Mouse (Mus musculus) forebrain, postnatal 0 days (tissue): ENCODE data around the gene Gsdmc4. TPM values are rescaled to one million over a fixed set of nuclear protein-coding genes. Genes with fewer than 3 reads are reported as not detected.
"Not testable (repeated sequence)": the region's sequence is repeated elsewhere in the genome, so short reads cannot be mapped to it uniquely, and the experiment has no call there.

Experiments
- ATAC-seq: fragments of 200-750 bp; cut with Nextera tagmentation; 2 replicates; pipeline ENCODE4 v1.8.0; 2017; ENCODE audit warnings: mild to moderate bottlenecking, moderate library complexity
- DNase-seq: peaks from one replicate; pipeline ENCODE4 v3.0.0-alpha.2; 2015
- H3K27ac ChIP-seq: fragments of 300-500 bp; sonication (generic); 2 replicates; pipeline ENCODE4 v1.5.1; 2014; ENCODE audit warnings: low read depth, mild to moderate bottlenecking, antibody characterized with exemption, low read length, moderate library complexity, mixed read lengths
- H3K27me3 ChIP-seq: fragments of 300-500 bp; sonication (generic); 2 replicates; pipeline ENCODE4 v1.6.1; 2014; ENCODE audit warnings: mild to moderate bottlenecking, low read length, mixed read lengths; ENCODE audit not compliant: insufficient read depth
- H3K36me3 ChIP-seq: fragments of 300-500 bp; sonication (generic); 2 replicates; pipeline ENCODE4 v1.6.1; 2014; ENCODE audit warnings: mild to moderate bottlenecking, moderate library complexity; ENCODE audit not compliant: insufficient read depth
- H3K4me1 ChIP-seq: fragments of 300-500 bp; sonication (generic); 2 replicates; pipeline ENCODE4 v1.6.1; 2014; ENCODE audit warnings: antibody characterized with exemption; ENCODE audit not compliant: insufficient read depth
- H3K4me2 ChIP-seq: fragments of 300-500 bp; sonication (generic); 2 replicates; pipeline ENCODE4 v1.6.1; 2014; ENCODE audit warnings: low read depth, mild to moderate bottlenecking, moderate library complexity
- H3K4me3 ChIP-seq: fragments of 300-500 bp; sonication (generic); 2 replicates; pipeline ENCODE4 v1.5.1; 2014; ENCODE audit warnings: low read depth, low read length, mixed read lengths
- H3K9ac ChIP-seq: fragments of 300-500 bp; sonication (generic); 2 replicates; pipeline ENCODE4 v1.6.1; 2014; ENCODE audit warnings: mild to moderate bottlenecking
- H3K9me3 ChIP-seq: fragments of 300-500 bp; sonication (generic); 2 replicates; pipeline ENCODE4 v1.6.1; 2016; ENCODE audit warnings: low read length
- CTCF ChIP-seq: sonication (generic); IDR thresholded peaks from 2 replicates; pipeline ENCODE4 v1.5.1; 2016; ENCODE audit warnings: antibody characterized with exemption, control low read depth, low read depth
- WGBS: fragments of 180-500 bp; shearing (Covaris S2); extraction: QIAGEN DNeasy Blood & Tissue Kit; methylation state at CpG from one replicate; pipeline ENCODE4 v1.1.7; 2014; 5-methylcytosine and 5-hydroxymethylcytosine counted together
- polyA plus RNA-seq: library from polyadenylated mRNA; unstranded; fragments of >200 nt; fragmentation: Nextera tagmentation; extraction: Ambion mirVana; gene quantifications from 2 replicates; pipeline ENCODE4 v1.2.1, GENCODE M21; 2015
- total RNA-seq: library from RNA; depleted of rRNA; stranded (reverse); fragments of >200 nt; gene quantifications from 2 replicates; pipeline ENCODE4 v1.2.3, GENCODE M21; 2014; rRNA removed

The Gsdmc4 gene
- total and polyA plus RNA-seq, 2 experiments from 2014 or later, result 0.10 TPM; not detected in 1

DNA sequence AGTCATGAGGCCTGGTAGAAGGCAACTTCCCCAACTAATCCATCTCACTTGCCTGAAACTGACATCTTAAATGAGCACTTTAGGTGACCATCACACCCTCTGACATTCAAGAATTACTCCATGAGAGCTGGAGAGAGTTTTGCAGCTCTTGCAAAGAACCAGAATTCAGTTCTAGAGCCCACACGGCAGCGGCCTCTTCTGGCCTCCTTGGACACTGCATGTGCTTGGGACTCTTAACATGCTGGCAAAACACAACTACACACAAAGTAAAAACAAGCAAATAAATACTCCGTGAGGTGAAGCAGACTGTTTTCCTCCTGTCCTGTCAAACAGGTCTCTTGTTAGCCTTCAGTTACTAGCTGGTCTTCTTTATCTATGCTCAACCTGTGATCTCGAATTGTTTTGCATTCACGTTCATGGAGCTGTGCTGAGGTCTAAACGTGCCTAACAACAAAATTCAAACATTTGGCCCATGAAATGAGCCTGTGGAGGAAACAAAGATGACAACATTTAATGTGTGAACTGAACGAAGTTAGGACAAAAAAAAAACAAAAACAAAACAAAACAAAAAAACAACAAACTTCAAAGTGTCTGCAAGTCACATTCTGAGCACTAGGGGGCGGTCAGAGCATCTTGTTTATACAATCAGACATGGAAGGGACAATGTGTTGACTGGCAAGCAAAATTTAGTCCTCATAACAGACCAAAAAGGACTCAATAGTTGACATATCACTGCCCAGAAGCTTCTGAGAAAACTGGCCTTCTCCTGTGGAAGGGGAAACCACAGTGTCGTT is 16.3 kb downstream of the Gsdmc4 start:
- H3K4me2 ChIP-seq, H3K9ac ChIP-seq, H3K9me3 ChIP-seq, H3K36me3 ChIP-seq, H3K4me1 ChIP-seq, H3K4me3 ChIP-seq, H3K27ac ChIP-seq, H3K27me3 ChIP-seq, ATAC-seq: not testable (repeated sequence)
- peak; percentile 64 for TF ChIP-seq CTCF
- WGBS, result 38% methylated on average over 9 of the region's 9 CpGs
- peak; percentile 37 for DNase-seq

DNA sequence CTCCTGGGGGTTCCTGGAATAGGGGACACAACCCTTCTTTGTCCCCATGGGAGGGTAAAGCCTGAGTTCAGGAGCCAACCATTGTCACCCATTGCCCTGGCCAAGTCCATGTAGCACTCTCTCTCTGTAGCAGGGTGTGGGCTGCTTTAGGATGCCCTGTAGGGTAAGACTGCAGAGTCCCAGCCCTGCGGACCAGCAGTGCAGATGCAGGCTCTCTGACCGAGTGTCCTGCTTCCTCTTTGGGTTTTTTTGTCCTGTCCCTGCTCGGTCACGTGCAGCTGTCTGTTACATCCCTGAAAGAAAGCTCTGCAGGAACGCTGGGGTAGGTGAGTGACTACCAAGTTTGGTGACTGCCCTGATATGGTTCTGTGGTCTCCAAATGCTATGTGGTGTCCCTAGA is 23.7 kb downstream of the Gsdmc4 start:
- H3K9ac ChIP-seq, H3K4me3 ChIP-seq, H3K9me3 ChIP-seq, H3K4me2 ChIP-seq, H3K4me1 ChIP-seq, H3K36me3 ChIP-seq, H3K27me3 ChIP-seq, H3K27ac ChIP-seq, DNase-seq, ATAC-seq: not testable (repeated sequence)
- 77% methylated on average over 5 of the region's 5 CpGs for WGBS

DNA sequence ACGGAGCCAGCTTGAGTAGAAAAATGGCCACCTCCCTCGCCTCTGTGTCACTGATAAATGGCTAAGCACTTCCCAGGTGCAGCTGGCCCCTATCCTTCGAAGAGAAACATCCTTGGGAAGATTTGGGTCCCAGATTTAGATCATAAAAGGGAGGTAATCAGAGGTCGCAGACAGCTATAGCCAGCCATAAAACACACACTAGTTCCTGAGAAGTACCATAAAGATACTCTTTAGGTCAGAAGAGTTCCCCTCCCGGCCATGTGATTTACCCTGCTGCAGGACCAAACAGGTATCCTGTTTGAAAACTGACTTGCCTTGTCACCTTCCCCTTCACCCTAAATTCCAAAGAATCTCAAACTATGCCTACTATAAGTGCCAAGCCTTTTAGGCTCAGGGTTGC is 24.1 kb downstream of the Gsdmc4 start:
- not testable (repeated sequence) for H3K27ac ChIP-seq, H3K4me2 ChIP-seq, DNase-seq, H3K9ac ChIP-seq, H3K9me3 ChIP-seq, H3K4me1 ChIP-seq, ATAC-seq, H3K27me3 ChIP-seq, H3K36me3 ChIP-seq, H3K4me3 ChIP-seq
- WGBS, result no CpG with 5 or more reads among the region's 5 CpGs

DNA sequence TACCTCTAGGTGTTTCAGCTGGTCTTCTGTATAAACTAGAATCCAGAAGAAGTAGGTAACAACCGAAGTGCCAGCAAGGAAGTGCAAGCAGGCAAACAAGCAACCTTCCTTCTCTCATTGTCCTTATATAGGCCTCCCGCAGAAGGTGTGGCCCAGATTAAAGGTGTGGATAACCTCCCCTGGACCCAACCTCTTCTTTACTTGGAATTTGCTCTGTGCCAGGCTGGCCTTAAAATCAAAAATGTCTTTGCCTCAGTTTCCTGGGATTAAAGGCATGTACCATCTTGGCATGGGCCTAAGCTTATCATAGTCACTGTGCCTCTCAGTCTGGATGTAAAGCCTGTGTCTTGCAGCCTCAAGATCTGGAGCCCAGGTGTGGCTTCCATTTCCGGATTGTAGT is 33.6 kb downstream of the Gsdmc4 start, which contains the start of gene Gsdmc3:
Gene Gsdmc3 (minus strand): TSS at position 101 of the 400 bp plus-strand sequence.
- not testable (repeated sequence) for H3K9ac ChIP-seq, DNase-seq, H3K4me2 ChIP-seq, H3K4me1 ChIP-seq, H3K27ac ChIP-seq, H3K9me3 ChIP-seq, H3K27me3 ChIP-seq, ATAC-seq, H3K4me3 ChIP-seq, H3K36me3 ChIP-seq
- WGBS, result 89% methylated on average over 1 of the region's 3 CpGs

DNA sequence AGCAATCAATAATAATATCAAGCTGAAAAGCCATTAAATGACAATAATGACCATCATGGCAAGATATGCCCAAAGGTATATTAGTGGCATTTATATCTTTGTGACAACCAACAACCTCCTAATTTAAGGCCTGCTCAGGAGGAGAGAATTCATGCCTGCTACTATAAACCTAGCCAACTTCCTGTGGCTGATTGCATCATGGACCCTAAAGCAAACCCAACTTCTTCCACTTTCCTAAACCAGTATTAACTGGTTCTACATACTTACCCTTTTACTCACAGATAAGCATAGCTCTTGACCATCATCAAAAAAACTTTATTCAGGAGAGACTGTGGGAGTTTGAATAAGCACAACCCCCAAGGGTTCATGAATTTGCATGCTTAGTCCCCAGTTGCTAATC is 35.9 kb downstream of the Gsdmc4 start:
- H3K9ac ChIP-seq, H3K9me3 ChIP-seq, H3K4me1 ChIP-seq, H3K36me3 ChIP-seq, H3K4me3 ChIP-seq, ATAC-seq, H3K27me3 ChIP-seq, H3K27ac ChIP-seq, H3K4me2 ChIP-seq, DNase-seq: not testable (repeated sequence)

DNA sequence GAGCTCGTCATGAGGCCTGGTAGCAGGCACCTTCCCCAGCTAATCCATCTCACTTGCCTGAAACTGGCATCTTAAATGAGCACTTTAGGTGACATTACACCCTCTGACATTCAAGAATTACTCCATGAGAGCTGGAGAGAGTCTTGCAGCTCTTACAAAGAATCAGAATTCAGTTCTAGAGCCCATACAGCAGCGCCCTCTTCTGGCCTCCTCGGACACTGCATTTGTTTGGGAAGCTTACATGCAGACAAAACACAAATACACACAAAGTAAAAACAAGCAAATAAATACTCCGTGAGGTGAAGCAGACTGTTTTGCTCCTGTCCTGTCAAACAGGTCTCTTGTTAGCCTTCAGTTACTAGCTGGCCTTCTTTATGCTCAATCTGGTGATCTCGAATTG is 50.1 kb downstream of the Gsdmc4 start:
- H3K4me1 ChIP-seq, H3K36me3 ChIP-seq, H3K27me3 ChIP-seq, ATAC-seq, H3K4me3 ChIP-seq, H3K27ac ChIP-seq, H3K9ac ChIP-seq, H3K9me3 ChIP-seq, H3K4me2 ChIP-seq: not testable (repeated sequence)
- WGBS, result 49% methylated on average over 5 of the region's 5 CpGs
- peak; percentile 51 for TF ChIP-seq CTCF
- DNase-seq, result peak; percentile 41

Other genes starting within 250 kb of the Gsdmc4 start
- gene Gsdmc2, start 67.1 kb downstream of the Gsdmc4 start, total RNA-seq, result not detected in 2 replicates
- gene Gsdmc2, start 67.1 kb downstream of the Gsdmc4 start, polyA plus RNA-seq, result not detected in 2 replicates
- not detected in 2 replicates for gene Gsdmc3, start 33.7 kb downstream of the Gsdmc4 start, total RNA-seq
- 0.06 TPM in 1 of 2 replicates, not detected in the other for gene Gsdmc3, start 33.7 kb downstream of the Gsdmc4 start, polyA plus RNA-seq
- 165 and 184 TPM in 2 replicates for gene Fam49b, start 148.2 kb upstream of the Gsdmc4 start, total RNA-seq
- gene Fam49b, start 148.2 kb upstream of the Gsdmc4 start, polyA plus RNA-seq, result 146 and 156 TPM in 2 replicates